Mouse (Mus musculus): Measurements from ENCODE around the gene Car10.

GRCm38 (mm10) chr11:93594033-93594432 lies 496.2 kb downstream of the Car10 start:
- TF ChIP-seq POLR2AphosphoS2 (IDR thresholded peaks at IDR 0.05; ENCODE audit: insufficient read length, low read depth) (no peak), POLR2A (IDR thresholded peaks at IDR 0.05; ENCODE audit: insufficient read length, low read depth) (no peak)
